Comparison of ENCODE assay signal across 11 mouse cellular contexts in the genomic region with DNA sequence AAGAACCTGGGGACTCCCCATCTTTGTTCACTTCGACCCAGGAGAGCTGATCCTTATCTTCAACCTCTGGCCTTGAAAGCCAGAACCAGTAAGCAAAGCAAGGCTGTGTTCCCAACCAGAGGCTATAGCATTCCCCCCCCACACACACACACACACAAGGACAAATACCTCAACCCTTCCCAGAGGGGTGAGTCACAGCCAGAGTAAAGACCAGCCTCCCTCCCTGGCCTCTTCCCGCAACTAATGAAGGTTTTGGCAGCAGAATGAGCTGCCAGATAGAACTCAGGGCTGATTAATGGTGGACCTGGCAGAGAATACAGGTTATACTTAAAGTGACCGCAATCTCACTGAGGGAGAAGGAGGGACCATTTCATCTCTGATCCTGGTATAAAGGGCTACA. TPM values are rescaled to one million over a fixed set of nuclear protein-coding genes. Genes with fewer than 3 reads are reported as not detected.
DNase-seq lines count a peak whose midpoint lies in the region; ATAC-seq and TF ChIP-seq lines count a peak whose summit lies in the region.
"Had no signal": no experiment of that assay in that cellular context is flagged by ENCODE, and none has a peak within 500 bp of the region (broad histone marks: within the 10 kb centered on the region; RNA-seq: fewer than 3 reads in every experiment).

No protein-coding gene starts in this region.

- no peak overlapping the region for H3ac ChIP-seq in C2C12 (ENCODE audit: control insufficient read depth, insufficient read length, low read depth)

- DNase-seq in kidney, postnatal 14 days = peak; percentile 44
- no peak for DNase-seq in kidney, adult 9 months
- peak; percentile 86 to 93 for DNase-seq in adrenal gland, adult (ENCODE audit: inconsistent age in 2 of 2, low spot score in 1 of 2)
- DNase-seq in lung, postnatal 10 days = peak; percentile 47
- no peak for DNase-seq in cerebellum, adult 2 months
- DNase-seq: cerebellum, adult 18-20 months; gastrocnemius, postnatal 10 days had no signal

- ATAC-seq in erythroid progenitor cell, adult 5-6 weeks (replicated peaks; ENCODE audit: low FRiP score, poor library complexity, severe bottlenecking) = no peak

- no peak for TF ChIP-seq CTCF in C2C12 (IDR thresholded peaks at IDR 0.05; ENCODE audit: control insufficient read depth, insufficient read depth, insufficient read length)
- no peak for TF ChIP-seq CTCF in cerebellum, adult 2 months (IDR thresholded peaks at IDR 0.05; ENCODE audit: borderline replicate concordance, insufficient read depth, low read depth, low read length)

- 52% methylated on average over 3 of the region's 3 CpGs for WGBS in cerebellum, adult 2 months

- no peak for TF ChIP-seq POLR2A in cerebellum, adult 2 months (IDR thresholded peaks at IDR 0.05; ENCODE audit: borderline replicate concordance, insufficient read depth, low read length)

- H3K79me3 ChIP-seq in C2C12 (ENCODE audit: low read depth) = no peaks in the 10 kb centered on the region

- no peaks in the 10 kb centered on the region for H3K79me2 ChIP-seq in C2C12 (ENCODE audit: control insufficient read depth, insufficient read depth)

- no peaks in the 10 kb centered on the region for H3K27me3 ChIP-seq in C2C12 (ENCODE audit: control insufficient read depth, insufficient read depth, insufficient read length)
- no peaks in the 10 kb centered on the region for H3K27me3 ChIP-seq in cerebellum, adult 2 months (ENCODE audit: control insufficient read depth, insufficient read depth, low read length)
- H3K27me3 ChIP-seq: embryonic facial prominence, embryonic 12.5 days had no signal

- H3K36me3 ChIP-seq in C2C12 (ENCODE audit: control insufficient read depth, insufficient read depth) = peaks cover 5% of the 10 kb centered on the region
- H3K36me3 ChIP-seq: embryonic facial prominence, embryonic 12.5 days had no signal

- H3K4me1 ChIP-seq in cerebellum, adult 2 months (ENCODE audit: control insufficient read depth, insufficient read depth, low read length) = peaks cover 24% of the 10 kb centered on the region

- no peak overlapping the region for H3K27ac ChIP-seq in cerebellum, adult 2 months (ENCODE audit: insufficient read depth, low read length)
- H3K27ac ChIP-seq: embryonic facial prominence, embryonic 12.5 days; macrophage had no signal

- no peak overlapping the region for H3K4me3 ChIP-seq in C2C12 (ENCODE audit: insufficient read depth, poor library complexity, severe bottlenecking)
- no peak overlapping the region for H3K4me3 ChIP-seq in cerebellum, adult 2 months (replicated peaks; ENCODE audit: insufficient read depth, low read depth, low read length)
- H3K4me3 ChIP-seq: embryonic facial prominence, embryonic 12.5 days had no signal

TF ChIP-seq in C2C12, 6 proteins besides CTCF, POLR2A, EP300 and RAD21:
- TF ChIP-seq FOSL1 (IDR thresholded peaks at IDR 0.05; ENCODE audit: insufficient read depth, low read length, poor library complexity, severe bottlenecking) (peak; percentile 37), USF1 (IDR thresholded peaks at IDR 0.05; ENCODE audit: low read depth) (no peak)

RNA-seq across cellular contexts. Expression of a gene that starts 18.8 kb away (rescaled TPM):
- 66.9 TPM for polyA plus RNA-seq in C2C12 (2012; fragmentation: generic; extraction: Trizol)
- 226 and 243 TPM in 2 replicates for polyA plus RNA-seq in cerebellum, adult 2 months (2012; rRNA removed)
- total RNA-seq in erythroid progenitor cell, adult 5-6 weeks (2015; ENCODE audit: low replicate concordance) = 12.2 and 39.6 TPM in 2 replicates
- total RNA-seq in erythroid progenitor cell, adult 5-6 weeks (2017; ENCODE audit: low replicate concordance) = 22.2 and 28.6 TPM in 2 replicates

RNA-seq across cellular contexts. Expression of a gene that starts 24.8 kb away (rescaled TPM):
- 21.3 TPM for polyA plus RNA-seq in C2C12 (2012; fragmentation: generic; extraction: Trizol)
- 154 and 156 TPM in 2 replicates for polyA plus RNA-seq in cerebellum, adult 2 months (2012; rRNA removed)
- 261 and 280 TPM in 2 replicates for total RNA-seq in erythroid progenitor cell, adult 5-6 weeks (2015; ENCODE audit: low replicate concordance)
- 596 and 607 TPM in 2 replicates for total RNA-seq in erythroid progenitor cell, adult 5-6 weeks (2017; ENCODE audit: low replicate concordance)

RNA-seq across cellular contexts. Expression of a gene that starts 46.2 kb away (rescaled TPM):
- 0.41 TPM for polyA plus RNA-seq in C2C12 (2012; fragmentation: generic; extraction: Trizol)
- polyA plus RNA-seq in cerebellum, adult 2 months (2012; rRNA removed) = 0.64 and 0.71 TPM in 2 replicates
- total RNA-seq in erythroid progenitor cell, adult 5-6 weeks (2015; ENCODE audit: low replicate concordance) = 2.9 and 6.7 TPM in 2 replicates
- total RNA-seq in erythroid progenitor cell, adult 5-6 weeks (2017; ENCODE audit: low replicate concordance) = 4.5 TPM in 1 of 2 replicates, not detected in the other

Comparison
In these comparisons a context has a peak if more than half of its experiments do, and no peak if none do; other contexts are left out.
1. DNase-seq: peak in kidney, postnatal 14 days (single experiment), adrenal gland, adult (2 of 2) and lung, postnatal 10 days (single experiment); none in kidney, adult 9 months (single experiment) and cerebellum, adult 2 months (0 of 2).